24 mouse cellular contexts compared by ENCODE assay signal in genomic region chr10:5044481-5044880, GRCm38 (mm10). TPM values are rescaled to one million over a fixed set of nuclear protein-coding genes. Genes with fewer than 3 reads are reported as not detected.
"Had no signal": no experiment of that assay in that cellular context is flagged by ENCODE, and none has a peak within 500 bp of the region (broad histone marks: within the 10 kb centered on the region; RNA-seq: fewer than 3 reads in every experiment).

No protein-coding gene starts in this region.

- ATAC-seq: lung, postnatal 0 days had no signal

- H3K36me3 ChIP-seq: neural tube, embryonic 12.5 days had no signal

- H3K4me2 ChIP-seq: kidney, embryonic 15.5 days; liver, embryonic 13.5 days; lung, embryonic 14.5 days; midbrain, embryonic 11.5 days; neural tube, embryonic 12.5 days had no signal

- H3K27ac ChIP-seq: kidney, embryonic 15.5 days; layer of hippocampus, adult 2 months; liver, embryonic 13.5 days; macrophage; neural tube, embryonic 12.5 days had no signal

- H3K27me3 ChIP-seq: kidney, embryonic 15.5 days; liver, embryonic 13.5 days; neural tube, embryonic 12.5 days had no signal

- H3K9me3 ChIP-seq: kidney, embryonic 15.5 days; liver, embryonic 13.5 days; neural tube, embryonic 12.5 days had no signal

- H3K4me3 ChIP-seq: kidney, embryonic 15.5 days; layer of hippocampus, adult 2 months; liver, embryonic 13.5 days; neural tube, embryonic 12.5 days had no signal

- H3K9ac ChIP-seq: kidney, embryonic 15.5 days; liver, embryonic 13.5 days; lung, embryonic 14.5 days; neural tube, embryonic 12.5 days had no signal

- DNase-seq: kidney, adult 11 months; kidney, adult 8-10 months; kidney, postnatal 25 days; layer of hippocampus, adult 9-11 months; liver, embryonic 13.5 days; lung, embryonic 14.5 days; midbrain, embryonic 14.5 days; right cerebral cortex, adult 18-20 months; right cerebral cortex, postnatal 14 days; right cerebral cortex, postnatal 4 days; thymus, postnatal 25 days had no signal

- H3K4me1 ChIP-seq: liver, embryonic 13.5 days; neural tube, embryonic 12.5 days had no signal

RNA-seq across cellular contexts. Expression of gene Gm10097, which starts 24.5 kb away (rescaled TPM):
- total RNA-seq: layer of hippocampus, adult 2 months; layer of hippocampus, postnatal 25 days; left cerebral cortex, adult 18-20 months; left cerebral cortex, postnatal 36 days; liver, adult 2 months; megakaryocyte-erythroid progenitor cell, adult 5-6 weeks; midbrain, postnatal 0 days had no signal
- polyA plus RNA-seq: large intestine, adult 2 months; liver, adult 2 months; liver, embryonic 13.5 days; macrophage; midbrain, embryonic 11.5 days had no signal
